Mouse (Mus musculus): ENCODE measurements around the gene Grm2.

- TF ChIP-seq CTCF (IDR thresholded peaks at IDR 0.05; ENCODE audit: borderline replicate concordance, insufficient read depth, low read depth, low read length) (no peak), POLR2A (IDR thresholded peaks at IDR 0.05; ENCODE audit: borderline replicate concordance, insufficient read depth, low read length) (no peak)
These were observed 17.7 kb downstream of the Grm2 start for GRCm38 (mm10) chr9:106638154-106638553.
